ENCODE assay signal across 8 mouse cellular contexts in the genomic region with DNA sequence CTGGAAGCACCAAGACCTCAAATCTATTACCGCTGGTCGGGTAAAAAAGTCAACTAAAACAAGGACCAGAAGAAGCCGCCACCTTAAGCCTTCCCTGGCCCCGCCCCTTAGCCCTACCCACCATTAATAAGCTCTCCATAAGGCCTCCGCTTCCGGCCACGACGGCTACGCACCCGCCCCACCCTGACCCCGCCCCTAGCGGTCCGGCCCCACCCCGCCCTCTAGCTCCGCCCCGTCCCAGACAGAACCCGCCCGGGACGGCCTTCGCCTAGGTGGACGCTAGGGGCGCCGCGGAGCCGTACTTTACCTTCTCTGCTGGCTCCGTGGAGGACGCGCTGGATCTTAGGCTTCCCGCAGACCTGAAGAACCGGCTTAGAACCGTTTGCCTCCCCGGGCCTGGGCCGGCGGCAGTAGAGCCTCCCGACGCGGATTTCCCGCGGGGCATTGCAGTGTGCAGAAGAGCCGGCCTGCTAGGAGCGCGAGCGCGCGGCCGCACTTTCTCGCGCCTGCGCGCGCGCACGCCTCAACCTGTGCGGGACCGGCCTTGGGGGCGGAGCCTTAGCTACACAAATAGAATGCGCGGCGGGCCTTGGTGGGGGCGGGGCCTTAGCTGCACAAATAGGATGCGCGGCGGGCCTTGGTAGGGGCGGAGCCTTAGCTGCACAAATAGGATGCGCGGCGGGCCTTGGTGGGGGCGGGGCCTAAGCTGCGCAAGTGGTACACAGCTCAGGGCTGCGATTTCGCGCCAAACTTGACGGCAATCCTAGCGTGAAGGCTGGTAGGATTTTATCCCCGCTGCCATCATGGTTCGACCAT. TPM values are rescaled to one million over a fixed set of nuclear protein-coding genes. Genes with fewer than 3 reads are reported as not detected.
A peak's percentile ranks its signal among the peaks of the same experiment; 100 is the strongest.
DNase-seq lines count a peak whose midpoint lies in the region; ATAC-seq and TF ChIP-seq lines count a peak whose summit lies in the region.

Gene Dhfr (plus strand): TSS at position 271 of the 816 bp plus-strand sequence.
Gene Msh3 (minus strand): TSS at position 548 of the 816 bp plus-strand sequence.

- peak within 1 kb of the TSS; percentile 81 for H3K9ac ChIP-seq in embryonic facial prominence, embryonic 13.5 days
- peak within 1 kb of the TSS; percentile 76 for H3K9ac ChIP-seq in limb, embryonic 12.5 days (replicated peaks)
- H3K9ac ChIP-seq in midbrain, embryonic 15.5 days = peak within 1 kb of the TSS; percentile 54

- WGBS in embryonic facial prominence, embryonic 13.5 days = under 1% methylated on average over 76 of the region's 76 CpGs
- WGBS in kidney, adult 2 months = under 1% methylated on average over 75 of the region's 76 CpGs
- WGBS in limb, embryonic 12.5 days = under 1% methylated on average over 67 of the region's 76 CpGs
- under 1% methylated on average over 76 of the region's 76 CpGs for WGBS in midbrain, embryonic 15.5 days
- WGBS in spleen, adult 2 months = under 1% methylated on average over 76 of the region's 76 CpGs

- H3K4me1 ChIP-seq in embryonic facial prominence, embryonic 13.5 days = peaks cover 26% of the 10 kb centered on the region
- H3K4me1 ChIP-seq in kidney, adult 2 months (ENCODE audit: control insufficient read depth, insufficient read depth, low read length) = peaks cover 6% of the 10 kb centered on the region; the same call in 1 of the 2 replicates
- H3K4me1 ChIP-seq in limb, embryonic 12.5 days (replicated peaks) = peaks cover 18% of the 10 kb centered on the region
- peaks cover 17% of the 10 kb centered on the region for H3K4me1 ChIP-seq in midbrain, embryonic 15.5 days
- peaks cover 6% of the 10 kb centered on the region for H3K4me1 ChIP-seq in spleen, adult 2 months (ENCODE audit: control insufficient read depth, insufficient read depth, insufficient read length)

- ATAC-seq in embryonic facial prominence, embryonic 13.5 days (ENCODE audit: insufficient number of reproducible peaks, insufficient read depth, low FRiP score, low TSS enrichment, low read depth) = peak; percentile 96
- ATAC-seq in limb, embryonic 12.5 days (ENCODE audit: insufficient number of reproducible peaks, insufficient read depth, low FRiP score, low TSS enrichment, low read depth) = peak; percentile 96
- peak; percentile 98 for ATAC-seq in midbrain, embryonic 15.5 days (replicated peaks)

- peak; percentile 16 for TF ChIP-seq POLR2A in kidney, adult 2 months (IDR thresholded peaks at IDR 0.05; ENCODE audit: low read depth, low read length)
- TF ChIP-seq POLR2A in spleen, adult 2 months (IDR thresholded peaks at IDR 0.05; ENCODE audit: low read depth, low read length) = no peak; the same call in 1 of the 2 replicates

- H3K9me3 ChIP-seq in embryonic facial prominence, embryonic 13.5 days = no peaks in the 10 kb centered on the region
- no peaks in the 10 kb centered on the region for H3K9me3 ChIP-seq in limb, embryonic 12.5 days
- H3K9me3 ChIP-seq in midbrain, embryonic 15.5 days = no peaks in the 10 kb centered on the region

- peak within 1 kb of the TSS; percentile 65 for H3K4me3 ChIP-seq in embryonic facial prominence, embryonic 13.5 days
- peak within 1 kb of the TSS; percentile 91 for H3K4me3 ChIP-seq in kidney, adult 2 months (ENCODE audit: insufficient read depth, low read depth, low read length)
- peak within 1 kb of the TSS; percentile 69 for H3K4me3 ChIP-seq in limb, embryonic 12.5 days (replicated peaks)
- H3K4me3 ChIP-seq in midbrain, embryonic 15.5 days = peak within 1 kb of the TSS; percentile 54
- peak within 1 kb of the TSS; percentile 75 for H3K4me3 ChIP-seq in spleen, adult 2 months (ENCODE audit: extremely low read depth, insufficient read depth, insufficient read length)

- H3K27me3 ChIP-seq in embryonic facial prominence, embryonic 13.5 days = no peaks in the 10 kb centered on the region
- H3K27me3 ChIP-seq in kidney, adult 2 months (replicated peaks; ENCODE audit: control insufficient read depth, insufficient read depth, low read length) = no peaks in the 10 kb centered on the region
- no peaks in the 10 kb centered on the region for H3K27me3 ChIP-seq in limb, embryonic 12.5 days
- H3K27me3 ChIP-seq in midbrain, embryonic 15.5 days (replicated peaks) = no peaks in the 10 kb centered on the region
- H3K27me3 ChIP-seq in spleen, adult 2 months (ENCODE audit: control insufficient read depth, insufficient read depth, low read length) = no peaks in the 10 kb centered on the region

- TF ChIP-seq CTCF in kidney, adult 2 months (conservative IDR thresholded peaks at IDR 0.05; ENCODE audit: insufficient read depth, insufficient read length, low read depth, low read length) = peak; percentile 71
- TF ChIP-seq CTCF in spleen, adult 2 months (IDR thresholded peaks at IDR 0.05; ENCODE audit: extremely low read depth, insufficient read depth, insufficient read length, insufficient replicate concordance) = peak; percentile 70

- peak; percentile 97 for DNase-seq in 3134 (ENCODE audit: extremely low read depth, insufficient read length, low spot score)
- peak; percentile 96 to 99 for DNase-seq in adrenal gland, postnatal 36 days
- peak; percentile 97 for DNase-seq in heart, adult 18-20 months
- DNase-seq in kidney, adult 2 months = peak; percentile 98
- DNase-seq in spleen, adult 2 months (ENCODE audit: low read depth in 1 of 2, low spot score in 2 of 2) = peak; percentile 95 to 97

- peak within 1 kb of the TSS; percentile 99 for H3K4me2 ChIP-seq in embryonic facial prominence, embryonic 13.5 days
- H3K4me2 ChIP-seq in limb, embryonic 12.5 days = peak within 1 kb of the TSS; percentile 95
- peak within 1 kb of the TSS; percentile 95 for H3K4me2 ChIP-seq in midbrain, embryonic 15.5 days

- peak within 1 kb of the TSS; percentile 95 for H3K27ac ChIP-seq in embryonic facial prominence, embryonic 13.5 days
- peak within 1 kb of the TSS; percentile 92 for H3K27ac ChIP-seq in kidney, adult 2 months (ENCODE audit: insufficient read depth, low read depth, low read length)
- peak within 1 kb of the TSS; percentile 94 for H3K27ac ChIP-seq in limb, embryonic 12.5 days
- H3K27ac ChIP-seq in midbrain, embryonic 15.5 days = peak within 1 kb of the TSS; percentile 87
- peak within 1 kb of the TSS; percentile 82 for H3K27ac ChIP-seq in spleen, adult 2 months (ENCODE audit: insufficient read depth, low read length)

- H3K36me3 ChIP-seq in embryonic facial prominence, embryonic 13.5 days = peaks cover 24% of the 10 kb centered on the region; the same call in 1 of the 2 replicates
- no peaks in the 10 kb centered on the region; the same call in 1 of the 2 replicates for H3K36me3 ChIP-seq in kidney, adult 2 months (ENCODE audit: control insufficient read depth, insufficient read depth, low read length)
- peaks cover 30% of the 10 kb centered on the region; the same call in 1 of the 2 replicates for H3K36me3 ChIP-seq in limb, embryonic 12.5 days
- H3K36me3 ChIP-seq in midbrain, embryonic 15.5 days (replicated peaks) = no peaks in the 10 kb centered on the region
- H3K36me3 ChIP-seq in spleen, adult 2 months (ENCODE audit: control insufficient read depth, insufficient read depth, low read length) = peaks cover 2% of the 10 kb centered on the region; the same call in 1 of the 2 replicates

RNA-seq across cellular contexts. Expression of gene Dhfr, which starts in this region (rescaled TPM):
- total RNA-seq in adrenal gland, postnatal 36 days (2021) = 1 to 10 TPM; 2.5 to 4.1 TPM
- polyA plus RNA-seq in embryonic facial prominence, embryonic 13.5 days (2015; fragmentation: Nextera tagmentation; extraction: Ambion mirVana) = 15.8 and 16.1 TPM in 2 replicates
- total RNA-seq in heart, adult 18-20 months (2021) = 1 to 10 TPM in 1 of 2 experiments, under 1 TPM in 1; 0.77 to 1.2 TPM
- polyA plus RNA-seq in kidney, adult 2 months (2012; rRNA removed) = 8.7 and 9.7 TPM in 2 replicates
- polyA plus RNA-seq in limb, embryonic 12.5 days (2016; fragmentation: Nextera tagmentation; extraction: Ambion mirVana) = 20.7 and 21.9 TPM in 2 replicates
- polyA plus RNA-seq in midbrain, embryonic 15.5 days (2015; fragmentation: Nextera tagmentation; extraction: Ambion mirVana) = 3.8 and 4.6 TPM in 2 replicates
- 0.64 and 0.69 TPM in 2 replicates for polyA plus RNA-seq in spleen, adult 2 months (2012; rRNA removed)

RNA-seq across cellular contexts. Expression of gene Msh3, which starts in this region (rescaled TPM):
- total RNA-seq in adrenal gland, postnatal 36 days (2021) = 10 to 100 TPM; 15.7 to 26.2 TPM
- 32.6 and 34.0 TPM in 2 replicates for polyA plus RNA-seq in embryonic facial prominence, embryonic 13.5 days (2015; fragmentation: Nextera tagmentation; extraction: Ambion mirVana)
- 10 to 100 TPM in 1 of 2 experiments, 1 to 10 TPM in 1; 8.6 to 10.5 TPM for total RNA-seq in heart, adult 18-20 months (2021)
- polyA plus RNA-seq in kidney, adult 2 months (2012; rRNA removed) = 5.5 and 6.6 TPM in 2 replicates
- 42.7 and 43.8 TPM in 2 replicates for polyA plus RNA-seq in limb, embryonic 12.5 days (2016; fragmentation: Nextera tagmentation; extraction: Ambion mirVana)
- 22.9 and 24.5 TPM in 2 replicates for polyA plus RNA-seq in midbrain, embryonic 15.5 days (2015; fragmentation: Nextera tagmentation; extraction: Ambion mirVana)
- polyA plus RNA-seq in spleen, adult 2 months (2012; rRNA removed) = 2.9 and 4.1 TPM in 2 replicates

Comparison
In these comparisons a context has a peak if more than half of its experiments do, and no peak if none do; other contexts are left out.
1. Peak in every context shown above with its lines: DNase-seq, ATAC-seq, H3K4me3 ChIP-seq and H3K27ac ChIP-seq.